Mouse (Mus musculus): ENCODE data around the gene Gm5148. TPM values are rescaled to one million over a fixed set of nuclear protein-coding genes. Genes with fewer than 3 reads are reported as not detected.

Gm5148 gene
- polyA plus RNA-seq, 2 experiments, result 1.6 to 3.5 TPM

DNA sequence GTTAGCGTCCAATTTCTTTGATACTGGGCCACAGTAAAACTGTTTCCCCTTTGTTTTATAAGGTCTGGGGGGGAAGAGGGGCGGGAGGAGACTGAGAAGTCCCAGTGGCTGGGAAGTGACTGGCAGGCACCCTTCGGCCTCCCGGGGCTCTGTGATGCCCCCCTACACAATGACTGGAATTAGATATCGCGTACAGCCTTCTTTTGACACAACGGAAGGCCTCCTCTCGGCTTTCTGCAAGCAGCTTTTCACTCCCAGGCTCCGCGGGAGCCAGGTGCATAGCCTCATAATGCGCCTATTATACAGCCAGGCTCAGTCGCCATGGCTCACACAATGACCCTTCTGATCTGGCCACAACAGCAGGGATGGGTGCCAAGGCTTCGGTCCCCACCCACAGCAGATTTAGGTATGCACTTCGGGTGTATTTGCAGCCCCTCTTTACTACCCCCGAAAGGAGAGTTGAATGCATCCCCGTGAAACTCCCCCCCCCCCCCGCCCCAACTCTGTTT is 574 bp downstream of the Gm5148 start:
- H3K4me3 ChIP-seq (ENCODE audit: insufficient read depth in 1 of 2, low read depth in 2 of 2, low read length in 2 of 2), result peak overlapping the region; percentile 23 to 44; a peak in 3 of 4 replicates
- peaks cover 22% of the 10 kb centered on the region for H3K27me3 ChIP-seq (ENCODE audit: control insufficient read depth, insufficient read depth, low read length)
- ATAC-seq (ENCODE audit: insufficient read depth) (no peak), DNase-seq (ENCODE audit: low read depth in 3 of 3, low spot score in 3 of 3) (no peak)
- H3K27ac ChIP-seq, result no peak overlapping the region
- H3K4me1 ChIP-seq (replicated peaks; ENCODE audit: control insufficient read depth in 2 of 2, insufficient read depth in 2 of 2, low read length in 1 of 2), result peaks cover 0 to 19% of the 10 kb centered on the region in 2 experiments; a peak in 3 of 4 replicates
- no peaks in the 10 kb centered on the region for H3K36me3 ChIP-seq (replicated peaks; ENCODE audit: control insufficient read depth, insufficient read depth, low read depth)
- H3K4me2 ChIP-seq (ENCODE audit: low read depth), result peak overlapping the region; percentile 49
- TF ChIP-seq CTCF (IDR thresholded peaks at IDR 0.05; ENCODE audit: low read depth) (no peak), EP300 (IDR thresholded peaks at IDR 0.05; ENCODE audit: low read depth) (no peak)
- H3K9me3 ChIP-seq (ENCODE audit: control insufficient read depth, low read length), result no peaks in the 10 kb centered on the region
- H3K9ac ChIP-seq (replicated peaks), result no peak overlapping the region
- 2% methylated on average over 17 of the region's 17 CpGs for WGBS (ENCODE audit: insufficient replicate concordance)

DNA sequence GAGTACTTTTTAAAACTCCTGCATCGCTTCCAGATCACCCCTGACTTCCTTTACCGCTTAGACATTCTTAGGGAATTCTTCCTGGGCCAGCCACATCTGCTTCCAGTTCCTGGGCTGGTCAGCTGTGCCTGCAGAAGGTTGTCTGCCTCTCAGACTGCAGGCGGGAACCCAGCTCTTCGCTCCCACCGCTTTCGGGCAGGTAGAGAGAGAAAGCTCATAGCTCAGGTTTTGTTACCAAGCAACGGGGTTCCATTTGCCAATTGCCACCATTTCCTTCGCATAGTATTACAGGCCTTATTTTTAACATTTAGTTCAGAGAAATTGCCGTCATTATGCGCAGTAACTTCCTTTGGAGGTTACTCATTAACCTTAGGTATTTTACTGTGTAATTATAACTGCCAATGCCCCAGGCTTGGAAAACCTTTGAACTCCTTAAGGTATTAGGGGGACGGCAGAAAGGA is 1.2 kb downstream of the Gm5148 start:
- H3K4me3 ChIP-seq (ENCODE audit: insufficient read depth in 1 of 2, low read depth in 2 of 2, low read length in 2 of 2), result no peak overlapping the region
- WGBS (ENCODE audit: insufficient replicate concordance), result 13% methylated on average over 11 of the region's 11 CpGs

DNA sequence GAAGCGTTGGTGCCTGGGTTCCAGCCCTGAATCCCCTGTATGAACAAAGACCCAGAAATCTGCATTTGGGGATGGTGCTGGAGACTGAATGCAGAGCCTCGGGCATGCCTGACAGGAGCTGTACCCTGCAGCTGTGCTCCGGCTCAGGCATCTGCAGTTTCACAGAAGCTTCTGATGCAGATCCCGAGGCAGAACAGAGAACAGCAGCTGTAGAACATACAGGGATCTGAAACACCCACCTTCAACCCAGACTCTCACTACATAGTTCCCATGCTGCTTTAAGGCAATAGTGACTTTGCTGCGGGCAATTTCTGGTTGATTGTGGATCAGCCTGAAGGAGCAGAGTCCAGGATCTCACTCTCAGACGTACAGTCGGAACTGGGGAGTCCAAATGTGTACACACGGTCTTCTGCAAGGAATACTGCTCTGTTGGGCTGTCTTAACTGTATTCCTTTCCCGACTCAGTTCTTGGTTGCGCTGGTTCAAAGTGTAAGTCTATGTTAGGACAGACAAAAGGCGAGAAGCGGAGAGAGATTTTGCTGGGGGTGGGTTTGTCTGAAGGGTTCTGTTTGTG is 1.7 kb downstream of the Gm5148 start:
- H3K4me1 ChIP-seq (replicated peaks; ENCODE audit: control insufficient read depth in 2 of 2, insufficient read depth in 2 of 2, low read length in 1 of 2), result peaks cover 0 to 11% of the 10 kb centered on the region in 2 experiments; a peak in 2 of 4 replicates
- H3K27ac ChIP-seq, result no peak overlapping the region
- H3K9ac ChIP-seq (replicated peaks), result no peak overlapping the region
- WGBS (ENCODE audit: insufficient replicate concordance), result 48% methylated on average over 12 of the region's 12 CpGs
- no peak overlapping the region for H3K4me3 ChIP-seq (ENCODE audit: insufficient read depth in 1 of 2, low read depth in 2 of 2, low read length in 2 of 2)
- H3K27me3 ChIP-seq (ENCODE audit: control insufficient read depth, insufficient read depth, low read length), result peaks cover 22% of the 10 kb centered on the region
- H3K4me2 ChIP-seq (ENCODE audit: low read depth), result peak overlapping the region; percentile 6; the same call in 1 of the 2 replicates
- no peaks in the 10 kb centered on the region for H3K9me3 ChIP-seq (ENCODE audit: control insufficient read depth, low read length)
- no peak for TF ChIP-seq EP300 (IDR thresholded peaks at IDR 0.05; ENCODE audit: low read depth)
- DNase-seq (ENCODE audit: low read depth in 3 of 3, low spot score in 3 of 3) (no peak), ATAC-seq (ENCODE audit: insufficient read depth) (no peak)
- no peaks in the 10 kb centered on the region for H3K36me3 ChIP-seq (replicated peaks; ENCODE audit: control insufficient read depth, insufficient read depth, low read depth)

More for the DNA sequence above, 1.2 kb downstream of the Gm5148 start:
- Histone ChIP-seq H3K36me3 (replicated peaks; ENCODE audit: control insufficient read depth, insufficient read depth, low read depth) (no peaks in the 10 kb centered on the region), H3K27ac (no peak overlapping the region), H3K4me2 (ENCODE audit: low read depth) (peak overlapping the region; percentile 49), H3K9me3 (ENCODE audit: control insufficient read depth, low read length) (no peaks in the 10 kb centered on the region), H3K9ac (replicated peaks) (no peak overlapping the region), H3K27me3 (ENCODE audit: control insufficient read depth, insufficient read depth, low read length) (peaks cover 22% of the 10 kb centered on the region), H3K4me1 (replicated peaks; ENCODE audit: control insufficient read depth in 2 of 2, insufficient read depth in 2 of 2, low read length in 1 of 2) (peaks cover 0 to 13% of the 10 kb centered on the region in 2 experiments; a peak in 2 of 4 replicates)
- no peak for TF ChIP-seq CTCF (IDR thresholded peaks at IDR 0.05; ENCODE audit: low read depth)
- no peak for TF ChIP-seq EP300 (IDR thresholded peaks at IDR 0.05; ENCODE audit: low read depth)
- DNase-seq (ENCODE audit: low read depth in 3 of 3, low spot score in 3 of 3) (no peak), ATAC-seq (ENCODE audit: insufficient read depth) (no peak)

DNA sequence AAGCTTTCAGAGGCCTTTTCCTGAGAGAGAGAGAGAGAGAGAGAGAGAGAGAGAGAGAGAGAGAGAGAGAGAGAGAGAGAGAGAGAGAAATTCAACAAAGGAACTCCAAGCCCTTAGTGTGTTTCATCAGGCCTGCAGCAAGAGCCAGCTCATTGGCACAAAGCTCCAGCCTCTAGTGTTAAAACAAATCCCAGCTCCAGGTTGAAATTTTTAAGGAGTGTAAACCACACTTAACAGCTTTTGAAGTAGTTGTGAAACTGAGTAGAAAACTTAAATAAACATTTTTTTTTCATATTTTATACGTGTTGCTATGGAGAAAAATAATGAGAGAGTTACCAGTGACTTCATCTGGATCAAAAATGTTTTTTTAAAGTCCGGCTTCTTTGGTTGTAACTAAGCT is 7.3 kb downstream of the Gm5148 start:
- TF ChIP-seq EP300 (IDR thresholded peaks at IDR 0.05; ENCODE audit: low read depth) (no peak), CTCF (IDR thresholded peaks at IDR 0.05; ENCODE audit: low read depth) (no peak)
- WGBS (ENCODE audit: insufficient replicate concordance), result 56% methylated on average over 2 of the region's 2 CpGs
- ATAC-seq (ENCODE audit: insufficient read depth) (no peak), DNase-seq (ENCODE audit: low read depth in 3 of 3, low spot score in 3 of 3) (no peak)
- H3K4me2 ChIP-seq (ENCODE audit: low read depth), result no peak overlapping the region
- no peaks in the 10 kb centered on the region for H3K27me3 ChIP-seq (ENCODE audit: control insufficient read depth, insufficient read depth, low read length)
- H3K4me3 ChIP-seq (ENCODE audit: insufficient read depth in 1 of 2, low read depth in 2 of 2, low read length in 2 of 2), result no peak overlapping the region
- H3K9me3 ChIP-seq (ENCODE audit: control insufficient read depth, low read length), result no peaks in the 10 kb centered on the region
- H3K4me1 ChIP-seq (replicated peaks; ENCODE audit: control insufficient read depth in 2 of 2, insufficient read depth in 2 of 2, low read length in 1 of 2), result peaks cover 0 to 3% of the 10 kb centered on the region in 2 experiments; a peak in 1 of 4 replicates
- H3K36me3 ChIP-seq (replicated peaks; ENCODE audit: control insufficient read depth, insufficient read depth, low read depth), result no peaks in the 10 kb centered on the region
- H3K9ac ChIP-seq (replicated peaks), result no peak overlapping the region
- H3K27ac ChIP-seq, result no peak overlapping the region

DNA sequence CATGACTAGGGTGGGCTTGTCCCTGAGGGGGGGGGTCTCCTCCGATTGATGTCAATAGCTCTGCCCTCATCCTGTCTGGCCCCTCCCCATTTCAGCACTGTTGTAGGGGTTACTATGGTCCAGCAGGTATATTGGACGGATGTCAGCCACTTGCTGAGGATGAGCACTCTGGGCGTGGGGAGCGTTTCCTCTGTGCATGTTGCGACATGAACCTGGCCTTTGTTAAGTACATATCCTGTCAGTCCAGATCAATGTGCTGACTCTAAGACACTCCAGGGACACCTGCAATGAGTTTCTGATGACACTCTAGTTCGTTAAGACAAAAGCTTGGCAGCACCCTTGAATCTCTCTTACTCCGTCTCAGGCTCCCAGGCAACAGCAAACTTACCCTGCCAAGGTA is 8.6 kb downstream of the Gm5148 start:
- Histone ChIP-seq H3K27me3 (ENCODE audit: control insufficient read depth, insufficient read depth, low read length) (no peaks in the 10 kb centered on the region), H3K4me1 (replicated peaks; ENCODE audit: control insufficient read depth in 2 of 2, insufficient read depth in 2 of 2, low read length in 1 of 2) (peaks cover 0 to 3% of the 10 kb centered on the region in 2 experiments; a peak in 1 of 4 replicates), H3K4me2 (ENCODE audit: low read depth) (no peak overlapping the region), H3K9me3 (ENCODE audit: control insufficient read depth, low read length) (no peaks in the 10 kb centered on the region), H3K27ac (no peak overlapping the region), H3K9ac (replicated peaks) (no peak overlapping the region), H3K36me3 (replicated peaks; ENCODE audit: control insufficient read depth, insufficient read depth, low read depth) (no peaks in the 10 kb centered on the region), H3K4me3 (ENCODE audit: insufficient read depth in 1 of 2, low read depth in 2 of 2, low read length in 2 of 2) (no peak overlapping the region)
- TF ChIP-seq EP300 (IDR thresholded peaks at IDR 0.05; ENCODE audit: low read depth), result no peak
- no peak for TF ChIP-seq CTCF (IDR thresholded peaks at IDR 0.05; ENCODE audit: low read depth)
- no peak for ATAC-seq (ENCODE audit: insufficient read depth)
- 61% methylated on average over 7 of the region's 7 CpGs for WGBS (ENCODE audit: insufficient replicate concordance)
- no peak for DNase-seq (ENCODE audit: low read depth in 3 of 3, low spot score in 3 of 3)
